Mouse (Mus musculus) lung, embryonic 16.5 days (tissue): Measurements from ENCODE around the gene Tubg1. TPM values are rescaled to one million over a fixed set of nuclear protein-coding genes. Genes with fewer than 3 reads are reported as not detected.

Experiments used
- ATAC-seq: fragments of 200-750 bp; cut with Nextera tagmentation; 2 replicates; pipeline ENCODE4 v1.8.0; 2017; ENCODE audit warnings: low read depth, mild to moderate bottlenecking, moderate library complexity
- H3K27ac ChIP-seq: fragments of 300-500 bp; sonication (generic); 2 replicates; pipeline ENCODE4 v1.5.1; 2014; ENCODE audit warnings: mild to moderate bottlenecking, control low read depth, low read length
- H3K27me3 ChIP-seq: fragments of 300-500 bp; sonication (generic); 2 replicates; pipeline ENCODE4 v1.6.1; 2014; ENCODE audit warnings: low read depth, low read length, mixed read lengths; ENCODE audit not compliant: control insufficient read depth, insufficient read depth
- H3K36me3 ChIP-seq: fragments of 300-500 bp; sonication (generic); 2 replicates; pipeline ENCODE4 v1.6.1; 2014; ENCODE audit warnings: low read length; ENCODE audit not compliant: control insufficient read depth, insufficient read depth
- H3K4me1 ChIP-seq: fragments of 300-500 bp; sonication (generic); replicated peaks from 2 replicates; pipeline ENCODE4 v1.6.1; 2014; ENCODE audit warnings: low read length, mixed read lengths; ENCODE audit not compliant: control insufficient read depth, insufficient read depth
- H3K4me2 ChIP-seq: fragments of 300-500 bp; sonication (generic); 2 replicates; pipeline ENCODE4 v1.6.1; 2014; ENCODE audit warnings: low read depth, low read length, control low read depth
- H3K4me3 ChIP-seq: fragments of 300-500 bp; sonication (generic); 2 replicates; pipeline ENCODE4 v1.5.1; 2014; ENCODE audit warnings: mild to moderate bottlenecking, low read length, control low read depth
- H3K9ac ChIP-seq: fragments of 300-500 bp; sonication (generic); 2 replicates; pipeline ENCODE4 v1.6.1; 2014; ENCODE audit warnings: low read length, control low read depth
- H3K9me3 ChIP-seq: fragments of 300-500 bp; sonication (generic); 2 replicates; pipeline ENCODE4 v1.6.1; 2016; ENCODE audit warnings: low read length; ENCODE audit not compliant: control insufficient read depth
- WGBS: fragments of 180-500 bp; shearing (Covaris S2); extraction: QIAGEN DNeasy Blood & Tissue Kit; methylation state at CpG from one replicate; pipeline ENCODE4 v1.1.7; 2014; 5-methylcytosine and 5-hydroxymethylcytosine counted together
- polyA plus RNA-seq: library from polyadenylated mRNA; unstranded; fragments of >200 nt; fragmentation: Nextera tagmentation; extraction: Ambion mirVana; gene quantifications from 2 replicates; pipeline ENCODE4 v1.2.1, GENCODE M21; 2015

Gene Tubg1
- polyA plus RNA-seq, 1 experiment from 2014 or later, result 82.1 TPM

DNA sequence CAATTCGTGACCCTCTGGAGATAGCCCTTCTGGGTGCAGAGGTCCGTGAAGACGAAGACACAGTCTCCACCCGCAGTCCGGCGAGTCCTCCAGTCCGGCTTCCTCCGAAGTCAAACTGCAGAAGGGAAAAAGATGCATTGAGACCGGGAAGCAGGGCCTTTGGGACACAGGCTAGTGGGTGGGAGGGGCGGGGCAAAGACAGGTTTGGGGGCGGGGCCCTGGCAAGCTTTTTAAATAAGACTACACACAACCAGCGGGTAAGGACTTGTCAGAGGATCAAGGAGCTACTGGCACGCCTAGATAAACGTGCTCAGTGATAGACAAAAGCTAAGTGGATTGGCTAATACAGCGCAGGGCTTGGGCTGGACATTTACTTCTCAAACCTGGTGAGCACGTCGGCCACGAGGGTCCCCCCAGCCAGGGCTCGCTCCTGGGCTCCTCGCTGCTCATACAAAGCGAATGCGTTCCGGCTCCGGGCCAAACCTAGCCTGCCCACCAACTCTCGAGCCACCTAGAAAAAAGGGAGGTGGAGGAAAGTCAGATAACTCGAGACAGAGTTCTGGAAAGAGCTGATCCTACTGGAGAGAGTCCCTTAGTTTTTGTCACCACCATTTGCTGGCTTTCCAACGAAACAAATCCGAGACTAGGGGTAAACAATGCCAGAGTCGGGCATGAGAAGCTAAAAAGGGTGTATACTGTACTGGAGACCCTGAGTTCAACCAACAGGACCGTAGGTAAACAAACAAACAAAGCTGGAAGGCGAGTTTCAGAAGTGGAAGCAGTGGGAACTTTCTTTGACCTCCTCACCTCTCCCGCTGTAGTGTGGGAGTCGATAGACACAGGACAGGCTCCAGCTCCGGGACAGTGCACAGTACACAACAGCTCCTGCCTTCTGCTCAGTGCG is 45.2 kb downstream of the Tubg1 start:
- Histone ChIP-seq H3K4me3 (no peak overlapping the region), H3K36me3 (peaks cover 48% of the 10 kb centered on the region), H3K27ac (peak overlapping the region; percentile 55), H3K4me2 (no peak overlapping the region), H3K9ac (no peak overlapping the region), H3K9me3 (no peaks in the 10 kb centered on the region), H3K4me1 (peaks cover 50% of the 10 kb centered on the region), H3K27me3 (peaks cover 7% of the 10 kb centered on the region; the same call in 1 of the 2 replicates)
- ATAC-seq, result peak; percentile 64
- WGBS, result 35% methylated on average over 35 of the region's 35 CpGs

DNA sequence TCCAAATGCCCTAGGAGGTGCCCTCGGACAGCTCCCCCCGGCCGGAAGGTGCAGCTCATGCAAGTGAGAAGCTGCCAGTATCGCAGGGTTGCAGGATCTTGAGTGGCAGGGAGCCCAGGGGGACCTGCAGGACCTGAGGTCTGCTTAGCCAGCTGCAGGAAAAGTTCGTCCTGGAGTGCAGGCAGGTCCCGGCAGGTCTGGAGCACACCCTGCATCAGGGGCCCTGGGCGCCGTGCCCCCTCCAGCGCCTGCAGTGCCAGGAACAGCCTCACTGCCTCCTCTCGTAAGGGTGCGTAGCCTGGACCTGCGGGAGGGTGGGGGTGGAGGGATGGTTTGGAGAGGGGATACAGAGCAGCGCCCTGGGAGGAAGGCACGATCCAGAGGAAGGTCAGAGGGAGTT is 46.6 kb downstream of the Tubg1 start:
- peaks cover 51% of the 10 kb centered on the region for H3K4me1 ChIP-seq

DNA sequence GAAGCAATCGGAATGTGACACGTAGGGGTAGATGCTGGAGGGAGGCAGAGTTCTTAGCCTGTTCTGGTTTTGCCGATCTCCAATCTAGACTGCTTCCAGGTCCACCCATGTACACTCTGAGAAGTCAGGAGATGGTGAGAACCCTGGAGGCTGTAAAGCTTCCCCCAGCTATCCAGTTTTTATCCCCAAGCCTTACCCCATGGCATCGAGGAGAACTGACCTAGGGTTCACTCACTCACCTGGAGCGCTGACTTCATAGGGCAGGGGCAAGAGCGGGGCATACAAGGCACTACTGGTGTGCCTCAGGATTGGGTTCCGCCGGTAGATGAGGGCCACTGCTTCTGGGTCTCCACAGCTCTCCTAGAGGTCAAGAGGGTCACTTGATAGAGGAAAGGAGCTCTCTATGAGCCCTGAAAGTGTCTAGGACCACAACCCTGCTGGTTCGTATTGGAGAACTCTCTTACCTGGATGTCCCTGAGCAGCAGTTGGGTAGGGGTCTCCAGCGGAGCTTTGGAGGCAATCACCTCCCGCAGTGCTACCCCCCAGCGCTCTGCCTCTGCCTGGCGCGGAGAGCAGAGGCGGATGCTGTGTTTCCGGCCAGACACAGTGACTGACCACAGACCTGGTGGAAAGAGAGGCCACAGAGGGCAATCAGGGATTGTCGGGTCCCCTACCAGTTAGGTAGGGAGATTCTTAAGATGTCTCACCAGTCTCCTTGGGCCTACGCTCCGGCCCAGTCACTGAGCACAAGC is 47.6 kb downstream of the Tubg1 start:
- H3K9ac ChIP-seq, result no peak overlapping the region
- peaks cover 7% of the 10 kb centered on the region; the same call in 1 of the 2 replicates for H3K27me3 ChIP-seq
- H3K27ac ChIP-seq, result no peak overlapping the region
- H3K4me1 ChIP-seq, result peaks cover 56% of the 10 kb centered on the region
- H3K4me3 ChIP-seq, result no peak overlapping the region
- no peaks in the 10 kb centered on the region for H3K9me3 ChIP-seq
- no peak for ATAC-seq
- peaks cover 40% of the 10 kb centered on the region for H3K36me3 ChIP-seq
- WGBS, result 78% methylated on average over 19 of the region's 19 CpGs
- no peak overlapping the region for H3K4me2 ChIP-seq

More for the DNA sequence above, 46.6 kb downstream of the Tubg1 start:
- no peak overlapping the region for H3K9ac ChIP-seq
- H3K4me2 ChIP-seq, result no peak overlapping the region
- no peak for ATAC-seq
- no peak overlapping the region for H3K4me3 ChIP-seq
- 76% methylated on average over 14 of the region's 14 CpGs for WGBS
- peaks cover 46% of the 10 kb centered on the region for H3K36me3 ChIP-seq
- H3K27me3 ChIP-seq, result peaks cover 7% of the 10 kb centered on the region; the same call in 1 of the 2 replicates
- H3K27ac ChIP-seq, result no peak overlapping the region
- H3K9me3 ChIP-seq, result no peaks in the 10 kb centered on the region

DNA sequence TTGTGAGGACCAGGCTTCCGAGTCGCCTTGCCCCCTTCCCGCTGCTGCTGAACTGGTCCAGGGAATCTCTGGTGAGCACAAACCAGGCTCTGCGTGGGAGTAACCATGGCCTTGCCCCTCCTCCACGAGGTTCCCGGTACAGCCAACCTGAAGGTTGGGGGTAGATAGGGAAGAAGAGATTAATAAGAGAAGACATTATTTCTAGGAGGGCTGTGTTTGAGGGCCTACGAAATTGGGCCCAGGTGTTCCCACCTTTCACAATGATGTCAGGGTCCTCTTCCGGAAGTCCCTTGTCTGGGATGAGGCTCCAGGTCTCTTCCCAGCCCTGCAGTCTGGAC is 48.2 kb downstream of the Tubg1 start:
- Histone ChIP-seq H3K9ac (0 out of 2 replicates have a peak overlapping the region, but pooled peaks have one; percentile 22), H3K9me3 (no peaks in the 10 kb centered on the region), H3K27ac (no peak overlapping the region), H3K4me2 (peak overlapping the region; percentile 97), H3K4me1 (peaks cover 55% of the 10 kb centered on the region), H3K4me3 (peak overlapping the region; percentile 55; the same call in 1 of the 2 replicates), H3K36me3 (peaks cover 36% of the 10 kb centered on the region), H3K27me3 (peaks cover 7% of the 10 kb centered on the region; the same call in 1 of the 2 replicates)
- no peak for ATAC-seq
- 69% methylated on average over 8 of the region's 8 CpGs for WGBS

DNA sequence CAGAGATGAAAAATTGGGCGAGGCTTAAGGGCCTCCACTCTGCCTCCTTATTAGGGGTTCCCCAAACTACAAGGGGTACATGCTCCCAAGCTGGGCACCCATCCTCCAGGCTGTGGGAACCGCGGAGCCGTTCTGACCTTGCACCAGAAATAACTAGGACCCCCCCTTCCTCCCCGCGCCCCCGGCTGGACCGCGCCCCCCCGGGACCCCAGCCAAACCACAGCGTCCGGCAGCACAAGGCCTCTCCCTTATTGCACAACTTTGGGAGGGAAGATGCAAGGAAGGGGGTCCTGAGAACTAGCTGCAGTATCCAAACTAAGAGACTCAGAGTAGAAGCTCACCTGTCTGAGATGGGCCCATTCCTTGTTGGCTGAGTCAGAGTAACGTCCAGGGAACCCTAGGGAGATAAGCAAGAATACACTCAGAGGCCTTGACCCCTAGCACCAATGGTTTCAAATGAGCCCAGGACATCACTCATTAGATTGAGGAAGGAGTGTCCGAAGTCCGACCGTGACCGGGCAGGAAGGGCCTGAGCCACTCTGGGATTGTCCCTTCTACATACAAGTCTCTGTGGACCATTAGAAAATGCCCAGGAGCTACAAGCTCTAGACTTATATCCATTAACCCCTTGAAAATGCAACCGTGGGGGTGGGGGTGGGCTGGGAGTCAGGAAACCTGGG is 48.7 kb downstream of the Tubg1 start:
- no peaks in the 10 kb centered on the region for H3K9me3 ChIP-seq
- H3K9ac ChIP-seq, result peak overlapping the region; percentile 68
- no peak for ATAC-seq
- no peak overlapping the region for H3K27ac ChIP-seq
- peak overlapping the region; percentile 97 for H3K4me2 ChIP-seq
- peak overlapping the region; percentile 55 for H3K4me3 ChIP-seq
- peaks cover 7% of the 10 kb centered on the region; the same call in 1 of the 2 replicates for H3K27me3 ChIP-seq
- H3K36me3 ChIP-seq, result peaks cover 35% of the 10 kb centered on the region
- H3K4me1 ChIP-seq, result peaks cover 55% of the 10 kb centered on the region
- 59% methylated on average over 18 of the region's 18 CpGs for WGBS

DNA sequence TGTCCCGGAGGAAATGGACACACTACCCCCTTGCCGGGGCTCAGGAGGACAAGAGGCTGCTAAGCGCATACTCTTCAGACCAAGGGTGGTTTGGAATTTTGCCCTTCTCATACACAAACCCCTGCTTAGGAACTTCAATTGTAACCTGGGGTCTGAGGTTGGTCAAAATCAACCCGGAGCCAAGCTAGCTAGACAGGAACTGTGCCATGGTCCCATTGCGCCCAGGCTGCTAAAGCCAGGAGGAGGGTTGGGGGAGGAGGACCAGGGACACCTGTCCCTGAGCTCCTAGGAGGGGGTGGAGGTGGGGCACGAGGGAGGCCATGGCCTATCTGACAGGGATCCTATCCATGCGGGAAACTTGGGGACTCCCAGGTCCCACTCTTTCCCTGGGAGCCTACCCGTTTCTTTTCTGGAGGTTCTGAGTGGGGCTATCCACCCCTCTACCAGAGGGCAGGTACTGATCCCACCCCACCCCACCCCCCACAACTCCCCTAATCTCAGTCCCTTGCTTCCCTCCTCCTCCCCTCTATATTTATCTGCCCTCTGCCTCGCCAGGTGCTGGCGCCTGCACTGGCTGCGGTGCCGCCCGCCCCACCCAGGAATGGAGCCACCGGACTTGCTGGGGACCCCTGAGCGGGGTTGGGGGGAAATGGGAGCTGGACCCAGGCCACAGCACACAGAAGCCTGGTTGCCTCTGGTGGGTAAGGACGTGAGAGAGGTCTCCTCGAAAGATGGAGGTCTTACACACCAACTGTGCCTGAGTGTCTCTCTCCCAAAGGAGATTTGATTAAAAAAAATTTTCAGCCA is 49.8 kb downstream of the Tubg1 start:
- Histone ChIP-seq H3K36me3 (peaks cover 25% of the 10 kb centered on the region), H3K4me1 (peaks cover 55% of the 10 kb centered on the region), H3K27ac (peak overlapping the region; percentile 76), H3K9me3 (no peaks in the 10 kb centered on the region), H3K27me3 (peaks cover 8% of the 10 kb centered on the region; the same call in 1 of the 2 replicates), H3K9ac (peak overlapping the region; percentile 68), H3K4me2 (peak overlapping the region; percentile 97), H3K4me3 (peak overlapping the region; percentile 55)
- no peak for ATAC-seq
- WGBS, result 10% methylated on average over 17 of the region's 17 CpGs

DNA sequence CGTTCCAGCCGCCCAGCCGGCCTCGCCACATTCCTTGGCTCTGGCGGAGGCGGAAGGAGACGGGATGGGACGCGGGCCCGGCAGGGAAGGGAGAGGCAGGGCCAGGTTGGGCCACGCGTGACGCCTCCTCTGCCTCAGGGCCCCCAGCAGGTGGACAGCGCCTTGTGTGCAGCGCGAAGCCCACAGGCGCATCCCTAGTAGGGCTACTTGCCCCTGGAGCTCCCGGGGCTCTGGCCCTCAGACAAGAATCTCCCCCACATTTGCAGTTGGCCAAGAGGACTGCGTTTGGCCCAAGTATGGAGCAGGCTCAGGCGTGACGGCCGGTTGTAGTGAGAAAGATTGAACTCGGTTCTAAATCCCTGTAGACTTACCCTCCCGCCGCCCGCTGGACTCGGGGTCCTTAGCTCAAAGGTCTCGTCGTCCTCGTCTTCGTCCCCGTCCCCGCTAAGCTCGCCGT is 50.6 kb downstream of the Tubg1 start, which contains the start of gene Cntnap1:
Cntnap1 (plus strand) TSS at position 170 of the 457 bp plus-strand sequence.
- peak within 1 kb of the TSS; percentile 97 for H3K4me2 ChIP-seq
- H3K4me1 ChIP-seq, result peaks cover 57% of the 10 kb centered on the region
- no peaks in the 10 kb centered on the region for H3K9me3 ChIP-seq
- H3K36me3 ChIP-seq, result peaks cover 24% of the 10 kb centered on the region
- no peak for ATAC-seq
- H3K27ac ChIP-seq, result peak within 1 kb of the TSS; percentile 76
- H3K9ac ChIP-seq, result peak within 1 kb of the TSS; percentile 68
- peak within 1 kb of the TSS; percentile 55 for H3K4me3 ChIP-seq
- WGBS, result under 1% methylated on average over 35 of the region's 35 CpGs
- peaks cover 13% of the 10 kb centered on the region for H3K27me3 ChIP-seq

DNA sequence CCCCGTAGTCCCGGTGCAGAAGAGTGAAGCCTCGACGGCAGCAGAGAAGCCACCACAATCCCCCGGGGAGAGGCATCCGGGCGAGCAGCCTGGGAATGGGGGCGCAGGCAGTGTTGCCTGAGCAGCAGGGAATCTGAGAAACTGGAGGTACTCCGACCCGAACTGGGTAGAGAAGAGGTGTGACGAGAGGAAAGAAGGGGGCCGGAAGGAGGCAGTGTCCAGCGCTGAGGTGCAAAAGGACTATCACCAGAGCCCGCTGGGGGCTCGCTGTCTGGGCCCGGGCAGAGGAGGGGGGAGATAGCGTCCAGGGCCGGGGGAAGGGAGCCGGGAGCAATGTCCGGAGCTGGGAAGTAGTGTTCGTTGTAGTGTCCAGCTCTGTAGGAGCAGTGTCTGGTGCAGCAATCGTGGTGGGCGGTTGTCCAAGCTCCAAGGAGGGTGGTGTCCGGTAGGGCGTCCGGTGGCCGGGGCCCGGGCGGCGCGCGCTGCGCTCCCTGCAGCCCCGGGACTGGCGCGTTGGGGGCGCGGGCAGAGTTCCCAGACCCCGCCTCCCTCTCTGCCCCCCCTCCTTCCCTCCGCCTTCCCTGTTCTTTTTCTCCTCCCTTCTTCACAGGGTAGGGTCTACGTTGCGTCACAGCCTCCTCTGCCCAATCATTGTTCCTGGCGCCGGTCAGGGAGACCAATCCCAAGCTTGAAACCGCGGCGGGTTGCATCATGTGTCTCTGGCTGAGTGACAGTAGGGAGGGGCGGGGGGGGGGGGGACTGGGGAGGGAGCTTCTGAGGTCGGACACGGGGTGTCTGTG is 51.3 kb downstream of the Tubg1 start, which contains the start of gene Plekhh3:
Plekhh3 (minus strand) TSS at position 541 of the 800 bp plus-strand sequence.
- H3K36me3 ChIP-seq, result peaks cover 22% of the 10 kb centered on the region
- ATAC-seq, result peak; percentile 93
- H3K27ac ChIP-seq, result peak within 1 kb of the TSS; percentile 98
- H3K9ac ChIP-seq, result peak within 1 kb of the TSS; percentile 68
- H3K27me3 ChIP-seq, result peaks cover 17% of the 10 kb centered on the region
- peak within 1 kb of the TSS; percentile 97 for H3K4me2 ChIP-seq
- H3K4me3 ChIP-seq, result peak within 1 kb of the TSS; percentile 68
- WGBS, result 0% methylated on average over 46 of the region's 50 CpGs
- H3K4me1 ChIP-seq, result peaks cover 59% of the 10 kb centered on the region
- H3K9me3 ChIP-seq, result no peaks in the 10 kb centered on the region
